Mouse (Mus musculus): ENCODE results near the gene Vmn1r126.
"Not testable (repeated sequence)": the region's sequence is repeated elsewhere in the genome, so short reads cannot be mapped to it uniquely, and the experiment has no call there.

Vmn1r126 gene

DNA sequence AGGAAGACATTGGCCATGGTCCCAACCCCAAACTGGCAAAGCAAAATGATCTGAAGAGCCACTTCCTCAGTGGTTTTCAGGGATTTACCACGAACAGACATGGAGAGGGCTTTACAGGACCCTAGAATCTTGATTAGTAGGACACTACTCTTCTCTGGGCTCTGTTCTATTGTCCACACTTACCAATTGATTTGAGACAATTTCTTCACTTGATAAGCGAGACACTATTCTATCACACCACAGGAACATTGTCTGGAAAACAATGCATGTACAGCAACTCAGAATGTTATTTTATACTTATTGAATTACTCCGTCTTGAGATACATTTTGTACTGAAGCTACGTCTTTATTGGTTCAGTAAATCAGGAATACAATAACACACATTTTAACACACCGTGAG lies at the start of gene Vmn1r126:
Vmn1r126 (minus strand) TSS at position 101 of the 400 bp plus-strand sequence.
- not testable (repeated sequence) for DNase-seq (ENCODE audit: low read depth, low spot score)

- DNase-seq (ENCODE audit: low read depth, low spot score) = not testable (repeated sequence)
These were observed 47.8 kb upstream of the Vmn1r126 start, which contains the start of gene Vmn1r128 for GRCm38 (mm10) chr7:21349073-21349472. Vmn1r128 (plus strand) TSS chr7:21349373.

GRCm38 (mm10) chr7:21319761-21320160 lies 18.5 kb upstream of the Vmn1r126 start, which contains the start of gene Vmn1r127:
Vmn1r127 (minus strand) TSS chr7:21319861.
- DNase-seq (ENCODE audit: low read depth, low spot score) = not testable (repeated sequence)

DNA sequence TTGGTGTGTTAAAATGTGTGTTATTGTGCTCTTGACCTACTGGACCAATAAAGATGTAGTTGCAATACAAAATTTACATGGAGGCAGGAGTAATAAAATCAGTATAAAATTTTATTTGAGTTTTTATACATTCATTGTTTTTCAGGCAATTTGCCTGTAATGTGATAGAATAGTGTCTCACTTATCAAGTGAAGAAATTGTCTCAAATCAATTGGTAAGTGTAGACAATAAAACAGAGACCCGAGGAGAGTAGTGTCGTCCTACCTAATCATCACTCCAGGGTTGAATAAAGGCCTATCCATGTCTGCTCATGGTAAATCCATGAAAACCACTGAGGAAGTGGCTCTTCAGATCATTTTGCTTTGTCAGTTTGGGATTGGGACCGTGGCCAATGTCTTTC lies 29.4 kb downstream of the Vmn1r126 start, which contains the start of gene Vmn1r125:
Vmn1r125 (plus strand) TSS at position 301 of the 400 bp plus-strand sequence.
- not testable (repeated sequence) for DNase-seq (ENCODE audit: low read depth, low spot score)

GRCm38 (mm10) chr7:21260517-21260916 lies 40.8 kb downstream of the Vmn1r126 start, which contains the start of gene Vmn1r124:
Vmn1r124 (minus strand) TSS chr7:21260617.
- DNase-seq (ENCODE audit: low read depth, low spot score) = not testable (repeated sequence)
